Mouse (Mus musculus) testis, adult 2 months (tissue): ENCODE measurements around the gene Fzr1.

ENCODE experiments used
- CTCF ChIP-seq: fragments of 200-500 bp; IDR thresholded peaks from 2 replicates; pipeline ENCODE4 v1.5.1; 2012; ENCODE audit warnings: low read depth, mild to moderate bottlenecking, inconsistent platforms, low read length, moderate library complexity; ENCODE audit not compliant: control insufficient read depth, insufficient read depth, insufficient replicate concordance
- POLR2A ChIP-seq: fragments of 200-500 bp; IDR thresholded peaks from 2 replicates; pipeline ENCODE4 v1.6.1; 2012; ENCODE audit warnings: low read depth, mild to moderate bottlenecking, inconsistent platforms, low read length, moderate library complexity; ENCODE audit not compliant: control insufficient read depth

DNA sequence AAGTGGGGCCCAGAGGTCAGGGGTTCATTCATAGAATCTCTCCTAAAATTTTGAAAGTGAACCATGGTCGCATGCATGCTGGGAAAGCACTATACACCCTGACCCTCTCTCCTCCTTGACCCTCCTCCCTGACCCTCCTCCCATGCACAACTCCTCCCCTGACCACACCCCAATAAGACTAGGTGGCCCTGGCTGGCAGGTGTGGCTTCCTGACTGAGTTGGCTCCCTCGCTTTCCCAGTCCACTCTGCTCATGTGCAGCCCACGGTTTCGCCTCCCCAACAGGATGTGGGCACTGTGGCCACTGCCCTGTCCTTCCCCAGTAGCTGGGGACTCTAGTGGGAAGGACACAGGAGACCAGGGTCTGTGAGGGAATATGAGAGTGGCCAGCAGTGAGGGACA is 32.0 kb upstream of the Fzr1 start:
- no peak for TF ChIP-seq POLR2A
- no peak for TF ChIP-seq CTCF
